Mouse (Mus musculus) erythroblast, embryonic 14.5 days (primary cell): ENCODE data around the gene Ccnyl1.

Experiments used
- GATA1 ChIP-seq: IDR thresholded peaks from 2 replicates; pipeline ENCODE4 v1.6.1; 2012; ENCODE audit warnings: low read length, inconsistent platforms, mixed read lengths
- TAL1 ChIP-seq: IDR thresholded peaks from 3 replicates; pipeline ENCODE4 v1.6.1; 2012; ENCODE audit warnings: low read length, inconsistent platforms, mixed read lengths

- TF ChIP-seq GATA1 = no peak
- no peak for TF ChIP-seq TAL1
Observed at GRCm38 (mm10) chr1:64744616-64745015, 54.4 kb downstream of the Ccnyl1 start.
